Mouse (Mus musculus) heart, adult 11 months (tissue): Measurements from ENCODE around the gene Aebp1.
A peak's percentile ranks its signal among the peaks of the same experiment; 100 is the strongest.

Experiments used
- DNase-seq: peaks from one replicate; pipeline ENCODE4 v3.0.0; 2022

Aebp1 gene

DNA sequence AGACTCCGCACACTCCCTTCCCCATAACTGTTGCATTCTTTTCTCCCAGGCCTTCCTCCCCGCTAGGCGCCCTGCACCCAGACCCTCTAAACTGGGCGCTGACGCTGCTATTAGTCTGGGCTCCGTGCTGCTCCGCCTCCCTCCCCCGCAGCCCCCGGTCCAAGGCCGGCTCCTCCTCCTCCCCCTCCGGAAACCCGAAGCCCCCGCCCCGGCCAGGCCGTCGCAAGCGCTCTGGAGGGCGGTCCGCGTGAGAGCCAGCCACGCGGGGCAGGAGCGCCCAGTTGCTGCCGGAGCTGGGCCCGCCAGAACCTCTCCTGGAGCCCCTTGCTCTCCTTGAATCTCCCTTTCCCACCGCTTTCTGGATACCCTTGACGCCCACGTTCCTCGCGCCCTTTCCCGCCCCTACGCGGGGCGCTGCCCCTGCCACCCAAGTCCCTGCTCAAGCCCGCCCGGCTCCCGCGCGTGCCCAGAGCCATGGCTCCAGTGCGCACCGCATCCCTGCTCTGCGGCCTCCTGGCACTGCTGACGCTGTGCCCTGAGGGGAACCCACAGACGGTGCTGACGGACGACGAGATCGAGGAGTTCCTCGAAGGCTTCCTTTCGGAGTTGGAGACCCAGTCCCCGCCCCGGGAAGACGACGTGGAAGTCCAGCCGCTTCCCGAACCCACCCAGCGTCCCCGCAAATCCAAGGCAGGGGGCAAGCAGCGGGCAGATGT, at the start of gene Aebp1:
Gene Aebp1 (plus strand): TSS at position 270 of the 716 bp plus-strand sequence.
- DNase-seq: peak; percentile 97

- peak; percentile 48 for DNase-seq
Observed at GRCm38 (mm10) chr11:5813381-5813780, 48.4 kb upstream of the Aebp1 start.

DNA sequence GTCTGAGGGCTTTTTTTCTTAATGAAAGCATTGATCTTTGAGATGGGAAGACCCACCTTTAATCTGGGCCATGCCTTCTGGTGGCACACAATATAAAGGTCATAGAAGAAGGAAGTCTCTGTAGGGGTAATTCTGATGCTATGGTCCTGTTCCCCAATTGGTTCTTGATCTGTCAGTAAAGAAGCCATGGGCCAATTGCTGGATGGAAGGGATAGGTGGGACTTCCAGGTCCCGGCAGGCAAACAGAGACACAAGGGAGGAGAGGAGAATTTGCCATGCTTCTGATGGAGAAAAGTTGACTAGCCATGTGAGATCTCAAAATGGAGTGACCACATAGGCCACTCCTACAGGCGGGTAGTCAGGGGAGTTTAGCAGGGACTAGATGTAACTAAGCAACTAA, 42.5 kb upstream of the Aebp1 start:
- DNase-seq: peak; percentile 21

DNA sequence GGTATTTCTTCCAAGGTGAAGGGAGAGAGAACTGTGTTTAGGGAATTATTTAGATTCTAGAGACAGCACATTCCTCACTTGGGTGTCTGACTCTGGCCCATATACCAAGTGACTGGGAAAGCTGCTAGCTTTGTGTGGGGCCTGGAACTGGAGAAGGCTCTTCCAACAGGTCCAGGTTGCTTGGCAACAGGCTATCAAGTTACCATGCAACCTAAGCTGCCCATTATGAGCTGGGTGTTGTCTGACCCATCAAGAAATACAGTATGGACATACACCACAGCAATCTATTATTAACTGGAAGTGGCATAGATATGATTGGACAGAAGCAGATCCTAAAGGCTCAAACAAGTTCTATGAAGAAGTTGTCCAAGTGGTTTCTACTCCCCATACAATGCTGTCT, 36.3 kb upstream of the Aebp1 start:
- DNase-seq: peak; percentile 56

- DNase-seq: peak; percentile 50
Observed at GRCm38 (mm10) chr11:5827931-5828330, 33.8 kb upstream of the Aebp1 start.

DNA sequence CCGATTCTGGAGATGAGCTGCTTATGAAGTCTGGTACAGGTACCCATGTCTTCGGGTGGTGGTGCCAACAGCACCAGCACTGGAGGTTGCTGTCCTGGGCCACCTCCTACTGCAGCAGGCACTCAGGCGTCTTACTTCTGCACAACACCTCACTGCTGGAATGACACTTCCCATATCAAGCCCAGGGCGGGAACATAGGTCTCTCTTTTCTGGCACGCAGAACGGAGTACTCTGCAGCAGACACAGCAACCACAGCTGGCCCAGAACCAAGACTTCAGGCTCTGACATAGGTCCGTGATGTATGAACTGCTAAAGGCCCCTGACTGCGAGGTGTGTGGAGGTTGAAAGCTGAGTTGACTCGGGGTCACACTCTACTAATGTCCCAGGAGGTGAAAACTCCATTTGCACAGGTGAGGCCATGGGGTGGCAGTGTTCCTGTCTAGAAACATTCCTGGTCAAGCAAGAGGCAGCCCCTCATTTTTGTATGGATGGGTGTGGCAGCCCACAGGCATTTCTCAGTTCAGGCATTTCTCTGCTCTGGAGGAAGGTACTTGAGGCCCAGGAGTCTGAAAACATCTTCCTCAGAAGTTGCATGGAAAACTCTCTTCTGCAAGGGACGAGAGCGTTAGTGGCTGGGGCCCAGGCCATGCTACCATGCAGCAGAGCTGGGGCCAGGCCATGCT, 33.1 kb upstream of the Aebp1 start:
- DNase-seq: peak; percentile 85

DNA sequence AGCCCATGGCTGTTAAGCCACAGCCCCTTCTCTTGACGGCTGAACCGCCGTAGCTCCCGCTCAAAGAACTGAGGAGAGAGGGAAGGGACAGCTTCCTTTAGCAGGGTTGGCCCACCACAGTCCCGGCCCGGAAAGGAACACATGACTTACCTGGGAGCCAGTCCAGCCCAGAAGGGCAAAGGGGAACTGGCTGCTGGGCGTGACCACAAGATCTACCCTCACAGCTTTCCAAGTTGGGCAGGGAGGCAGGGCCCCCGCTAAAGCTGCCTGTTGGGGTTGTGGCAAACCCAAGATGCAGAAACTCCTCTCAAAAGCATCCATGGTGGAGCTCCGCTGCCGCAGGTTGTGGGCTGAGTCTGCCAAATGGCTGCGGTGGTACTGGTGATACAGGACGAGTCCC, 32.4 kb upstream of the Aebp1 start:
- DNase-seq: peak; percentile 93

DNA sequence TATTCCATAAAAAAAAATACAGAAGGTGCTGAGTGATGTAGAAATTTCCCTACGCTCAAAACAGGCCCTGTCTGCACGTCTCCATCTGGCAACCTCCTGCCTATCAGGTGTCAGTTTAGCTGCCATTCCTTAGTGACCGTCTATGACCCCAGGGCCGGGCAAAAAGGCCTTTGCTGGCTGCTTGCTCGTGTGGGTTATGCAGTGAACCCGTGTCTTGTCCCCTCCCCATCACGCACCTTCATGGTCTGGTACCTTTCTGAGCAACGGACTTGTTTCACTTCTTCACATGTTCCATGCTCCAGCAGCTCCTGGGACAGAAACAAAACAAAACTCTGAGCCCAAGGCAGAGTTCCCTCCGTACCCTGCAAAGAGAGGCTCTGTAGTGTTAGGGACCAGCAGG, 27.2 kb upstream of the Aebp1 start:
- DNase-seq: peak; percentile 74

DNA sequence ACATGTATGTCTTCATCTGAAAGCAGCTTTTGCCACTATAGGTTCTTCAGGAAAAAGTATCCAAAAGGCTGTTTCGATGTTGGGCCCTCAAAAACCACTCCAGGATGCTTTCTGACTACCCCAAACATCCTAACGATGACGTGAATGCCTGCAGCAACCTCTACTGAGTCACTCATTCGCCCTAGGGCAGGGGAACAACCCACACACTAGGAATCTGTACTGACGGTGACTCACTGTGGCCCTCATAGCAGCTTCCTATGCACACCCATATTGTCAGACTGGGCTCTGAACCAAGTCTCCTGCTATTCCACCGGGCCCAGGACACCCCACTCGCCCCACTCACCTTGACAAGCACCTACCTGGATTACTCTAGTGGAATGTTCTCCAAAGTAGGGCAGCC, 26.7 kb upstream of the Aebp1 start:
- no peak for DNase-seq

DNA sequence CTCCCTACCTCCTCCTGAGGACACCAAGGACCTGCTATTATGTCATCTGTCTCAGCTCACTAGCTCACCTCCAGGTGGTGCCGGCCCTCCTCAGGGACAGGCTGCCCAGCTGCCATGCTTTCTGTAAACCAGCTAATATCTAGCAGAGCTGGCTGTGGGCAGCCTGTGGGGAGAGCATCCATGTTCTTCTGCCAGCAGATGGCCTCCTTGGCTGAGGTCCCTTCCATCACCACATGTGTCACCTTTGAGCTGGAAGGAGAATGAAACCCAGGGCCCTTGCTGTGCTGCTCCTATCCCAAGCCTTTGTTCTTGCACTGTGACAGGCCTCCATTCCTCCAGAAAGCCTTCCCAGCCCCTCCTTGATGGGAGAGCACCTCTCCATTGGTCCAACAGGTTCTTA, 25.6 kb upstream of the Aebp1 start:
- DNase-seq: peak; percentile 93

GRCm38 (mm10) chr11:5837251-5838246, 24.2 kb upstream of the Aebp1 start, which contains the start of gene Polm:
Polm (minus strand) TSS chr11:5838016.
- peak; percentile 99 for DNase-seq

GRCm38 (mm10) chr11:5840346-5840745, 21.4 kb upstream of the Aebp1 start:
- DNase-seq: peak; percentile 79

- DNase-seq: peak; percentile 52
Observed at GRCm38 (mm10) chr11:5841751-5842150, 20.0 kb upstream of the Aebp1 start.

- peak; percentile 62 for DNase-seq
Observed at GRCm38 (mm10) chr11:5843131-5843530, 18.6 kb upstream of the Aebp1 start.

DNA sequence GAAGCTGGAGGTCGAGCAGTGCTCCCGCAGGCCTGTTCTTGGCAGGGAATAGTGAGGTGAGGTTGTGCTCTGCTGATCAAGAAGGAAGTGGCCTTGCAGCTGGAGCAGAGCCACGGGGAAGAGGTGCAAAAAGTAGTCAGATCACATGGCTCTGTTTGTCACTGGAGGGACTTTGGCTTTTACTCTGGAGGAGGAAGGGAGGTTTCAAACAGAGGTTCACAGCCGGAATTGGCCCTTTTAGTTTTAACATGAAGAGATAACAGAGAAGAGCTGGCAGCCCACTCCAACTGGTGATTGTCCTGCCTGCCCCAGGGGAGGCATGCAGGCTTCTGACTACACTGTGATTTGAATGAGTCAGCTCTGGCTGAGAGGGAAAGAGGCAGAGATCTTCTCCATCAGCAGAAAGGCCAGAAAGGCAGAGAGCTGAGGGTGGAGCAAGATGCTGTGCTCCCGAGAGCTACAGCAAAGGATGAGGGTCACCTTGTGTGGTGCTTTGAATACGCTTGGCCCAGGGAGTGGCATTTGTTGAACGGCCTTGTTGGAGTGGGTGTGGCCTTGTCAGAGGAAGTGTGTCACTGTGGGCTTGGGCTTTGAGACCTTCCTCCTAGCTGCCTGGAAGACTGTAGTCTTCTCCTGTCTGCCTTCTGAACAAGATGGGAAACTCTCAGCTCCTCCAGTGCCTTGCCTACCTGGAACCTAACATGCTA, 15.0 kb upstream of the Aebp1 start:
- peak; percentile 98 for DNase-seq

DNA sequence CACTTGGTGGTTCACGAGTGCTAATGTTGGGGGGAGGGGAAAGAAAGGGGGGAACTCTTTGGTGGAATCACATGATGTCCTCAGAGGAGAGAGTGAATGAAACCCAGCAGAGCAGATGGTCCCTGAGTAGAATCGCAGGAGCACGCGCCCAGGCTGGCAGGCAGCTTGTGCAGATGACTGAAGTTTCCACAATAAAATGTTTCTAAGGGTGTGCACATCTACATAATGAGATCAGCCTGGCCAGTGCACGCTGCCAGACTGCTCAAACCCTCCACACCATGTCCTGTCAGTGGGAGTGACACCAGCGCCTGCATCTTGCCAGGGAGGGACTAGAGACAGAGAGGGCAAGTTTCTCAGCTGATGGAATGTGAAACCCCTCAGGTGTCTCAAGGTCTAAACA, 13.0 kb upstream of the Aebp1 start:
- peak; percentile 98 for DNase-seq

DNA sequence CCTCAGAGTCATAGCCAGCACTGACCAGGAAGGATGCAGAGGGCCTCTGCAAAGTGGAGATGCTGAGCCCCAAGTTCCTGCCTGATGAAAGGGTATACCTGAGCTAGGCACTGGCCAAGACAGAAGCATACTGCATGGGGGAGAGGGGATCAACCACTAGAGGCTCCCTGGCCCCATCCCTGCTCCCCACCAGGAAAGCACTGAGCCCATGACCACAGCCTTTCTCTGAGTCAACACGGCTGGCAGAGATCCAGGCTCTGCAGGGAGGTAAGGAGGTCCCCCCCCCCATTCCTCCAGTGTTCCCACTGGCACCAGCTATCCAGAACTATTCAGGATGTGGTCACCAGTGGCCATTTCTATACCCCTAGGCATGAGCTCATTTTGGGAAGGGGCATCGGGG, 12.4 kb upstream of the Aebp1 start:
- DNase-seq: peak; percentile 93

GRCm38 (mm10) chr11:5850452-5850851, 11.3 kb upstream of the Aebp1 start:
- DNase-seq: peak; percentile 92

GRCm38 (mm10) chr11:5851021-5851736, 10.6 kb upstream of the Aebp1 start:
- DNase-seq: no peak

- peak; percentile 95 for DNase-seq
Observed at GRCm38 (mm10) chr11:5852314-5852713, 9.4 kb upstream of the Aebp1 start.

DNA sequence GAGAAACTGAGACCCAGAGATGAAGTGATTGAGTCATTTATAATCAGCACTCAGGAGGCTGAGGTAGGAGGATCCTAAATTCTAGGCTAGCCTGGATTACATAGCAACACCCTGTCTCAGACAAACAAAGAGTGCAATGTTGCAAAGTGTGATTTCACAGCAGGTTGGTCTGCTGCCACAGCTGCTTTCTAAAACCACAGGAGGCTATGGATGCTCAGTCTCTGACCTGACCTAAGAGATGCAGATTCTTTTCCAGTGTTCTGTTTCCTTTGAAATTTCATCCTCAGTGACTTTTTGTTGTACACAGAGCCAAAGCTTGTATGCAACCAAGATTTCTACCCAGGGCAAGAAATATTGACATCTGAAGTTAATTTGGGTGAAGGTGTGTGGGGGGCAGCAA, 6.3 kb upstream of the Aebp1 start:
- peak; percentile 89 for DNase-seq

- peak; percentile 98 for DNase-seq
Observed at GRCm38 (mm10) chr11:5855902-5856301, 5.8 kb upstream of the Aebp1 start.
